Mouse (Mus musculus) MEL (cell line): ENCODE results near the gene Esyt2. TPM values are rescaled to one million over a fixed set of nuclear protein-coding genes. Genes with fewer than 3 reads are reported as not detected.

Source experiments
- DNase-seq: peaks from one replicate; pipeline ENCODE4 v3.0.0; 2011; ENCODE audit warnings: low read depth, low spot score
- H3K27ac ChIP-seq: 2 replicates; pipeline ENCODE4 v1.5.1; 2012; ENCODE audit warnings: low read depth, mild to moderate bottlenecking, control low read depth, low read length, moderate library complexity; ENCODE audit not compliant: control insufficient read depth
- H3K27me3 ChIP-seq, 2 experiments: fragments of 150-350 bp in 1 of 2; sonication (generic) in 1 of 2; 2 replicates each; pipeline ENCODE4 v1.6.1; 2012; ENCODE audit warnings: low read length in 2 of 2, mild to moderate bottlenecking in 2 of 2, improper control_type of control experiment in 1 of 2, moderate library complexity in 1 of 2; ENCODE audit not compliant: insufficient read depth in 2 of 2, control insufficient read depth in 1 of 2
- H3K36me3 ChIP-seq, 2 experiments: 2 replicates each; pipeline ENCODE4 v1.6.1; 2012 to 2014; ENCODE audit warnings: low read length in 2 of 2, improper control_type of control experiment in 1 of 2, inconsistent platforms in 1 of 2, mild to moderate bottlenecking in 1 of 2; ENCODE audit not compliant: insufficient read depth in 2 of 2, control insufficient read depth in 1 of 2
- H3K4me1 ChIP-seq, 2 experiments: fragments of 150-350 bp in 1 of 2; sonication (generic) in 1 of 2; 2 replicates each; pipeline ENCODE4 v1.6.1; 2012; ENCODE audit warnings: low read length in 2 of 2, improper control_type of control experiment in 1 of 2, mild to moderate bottlenecking in 1 of 2; ENCODE audit not compliant: insufficient read depth in 2 of 2, control insufficient read depth in 1 of 2
- H3K4me3 ChIP-seq, 2 experiments: fragments of 150-350 bp in 1 of 2; sonication (generic) in 1 of 2; 2 replicates each; pipeline ENCODE4 v1.5.1; 2012; ENCODE audit warnings: low read depth in 2 of 2, low read length in 2 of 2, mild to moderate bottlenecking in 2 of 2, moderate library complexity in 2 of 2, control low read depth in 1 of 2, improper control_type of control experiment in 1 of 2; ENCODE audit not compliant: control insufficient read depth in 1 of 2, insufficient read depth in 1 of 2
- H3K79me2 ChIP-seq: 2 replicates; pipeline ENCODE4 v1.6.1; 2012; ENCODE audit warnings: mild to moderate bottlenecking, low read length, moderate library complexity; ENCODE audit not compliant: control insufficient read depth, poor library complexity, insufficient read depth
- H3K9ac ChIP-seq: 2 replicates; pipeline ENCODE4 v1.6.1; 2012; ENCODE audit warnings: low read depth, mild to moderate bottlenecking, control low read depth, low read length, moderate library complexity; ENCODE audit not compliant: control insufficient read depth, poor library complexity, severe bottlenecking
- H3K9me3 ChIP-seq: fragments of 150-350 bp; sonication (generic); replicated peaks from 2 replicates; pipeline ENCODE4 v1.6.1; 2012; ENCODE audit warnings: mild to moderate bottlenecking, low read length, improper control_type of control experiment, moderate library complexity; ENCODE audit not compliant: insufficient read depth
- CHD1 ChIP-seq: IDR thresholded peaks from 2 replicates; pipeline ENCODE4 v1.6.1; 2012; ENCODE audit warnings: low read depth, mild to moderate bottlenecking, inconsistent platforms, low read length, improper control_type of control experiment
- CHD2 ChIP-seq: IDR thresholded peaks from 2 replicates; pipeline ENCODE4 v1.6.1; 2011; ENCODE audit warnings: low read length, improper control_type of control experiment
- CTCF ChIP-seq, 3 experiments: IDR thresholded peaks in 2 of 3; conservative IDR thresholded peaks in 1 of 3; 2 replicates each; pipeline ENCODE4 v1.5.1; 2011 to 2012; ENCODE audit warnings: low read length in 3 of 3, low read depth in 2 of 3, mild to moderate bottlenecking in 2 of 3, improper control_type of control experiment in 1 of 3, inconsistent platforms in 1 of 3, mixed read lengths in 1 of 3, moderate library complexity in 1 of 3; ENCODE audit not compliant: control insufficient read depth in 1 of 3, insufficient read depth in 1 of 3, poor library complexity in 1 of 3, severe bottlenecking in 1 of 3
- E2F4 ChIP-seq: IDR thresholded peaks from 2 replicates; pipeline ENCODE4 v1.6.1; 2011; ENCODE audit warnings: low read depth, low read length, improper control_type of control experiment, borderline replicate concordance
- GATA1 ChIP-seq: IDR thresholded peaks from 2 replicates; pipeline ENCODE4 v1.6.1; 2011; ENCODE audit warnings: low read depth, low read length, improper control_type of control experiment
- MAFK ChIP-seq: IDR thresholded peaks from 2 replicates; pipeline ENCODE4 v1.6.1; 2011; ENCODE audit warnings: low read depth, mild to moderate bottlenecking, low read length, improper control_type of control experiment, borderline replicate concordance
- MAZ ChIP-seq: IDR thresholded peaks from 2 replicates; pipeline ENCODE4 v1.6.1; 2012; ENCODE audit warnings: low read depth, mild to moderate bottlenecking, inconsistent platforms, low read length, improper control_type of control experiment
- MEF2A ChIP-seq: IDR thresholded peaks from 2 replicates; pipeline ENCODE4 v1.6.1; 2014; ENCODE audit warnings: low read depth, mild to moderate bottlenecking, inconsistent platforms, low read length, improper control_type of control experiment; ENCODE audit not compliant: poor library complexity, insufficient replicate concordance, severe bottlenecking; ENCODE audit errors: extremely low read depth
- NELFE ChIP-seq: IDR thresholded peaks from 2 replicates; pipeline ENCODE4 v1.6.1; 2011; ENCODE audit warnings: low read depth, low read length, improper control_type of control experiment
- POLR2A ChIP-seq, 2 experiments: IDR thresholded peaks; 2 replicates each; pipeline ENCODE4 v1.6.1; 2011 to 2012; ENCODE audit warnings: low read length in 2 of 2, mild to moderate bottlenecking in 2 of 2, control low read depth in 1 of 2, improper control_type of control experiment in 1 of 2, low read depth in 1 of 2, moderate library complexity in 1 of 2; ENCODE audit not compliant: control insufficient read depth in 1 of 2, insufficient read depth in 1 of 2, poor library complexity in 1 of 2
- POLR2AphosphoS2 ChIP-seq: IDR thresholded peaks from 2 replicates; pipeline ENCODE4 v1.6.1; 2011; ENCODE audit warnings: low read length, improper control_type of control experiment
- RAD21 ChIP-seq: IDR thresholded peaks from 2 replicates; pipeline ENCODE4 v1.6.1; 2011; ENCODE audit warnings: mild to moderate bottlenecking, low read depth, low read length, improper control_type of control experiment
- RCOR1 ChIP-seq: IDR thresholded peaks from 2 replicates; pipeline ENCODE4 v1.6.1; 2012; ENCODE audit warnings: low read depth, mild to moderate bottlenecking, inconsistent platforms, low read length, improper control_type of control experiment
- SIN3A ChIP-seq: IDR thresholded peaks from 2 replicates; pipeline ENCODE4 v1.6.1; 2012; ENCODE audit warnings: low read length, improper control_type of control experiment, inconsistent platforms
- TBP ChIP-seq: IDR thresholded peaks from 2 replicates; pipeline ENCODE4 v1.8.0; 2011; ENCODE audit warnings: low read depth, low read length, improper control_type of control experiment
- TCF12 ChIP-seq: IDR thresholded peaks from 2 replicates; pipeline ENCODE4 v1.6.1; 2014; ENCODE audit warnings: low read depth, mild to moderate bottlenecking, inconsistent platforms, low read length, improper control_type of control experiment, moderate library complexity
- UBTF ChIP-seq: IDR thresholded peaks from 2 replicates; pipeline ENCODE4 v1.6.1; 2012; ENCODE audit warnings: low read depth, mild to moderate bottlenecking, inconsistent platforms, low read length, improper control_type of control experiment, moderate library complexity, borderline replicate concordance; ENCODE audit not compliant: insufficient read depth
- USF1 ChIP-seq: IDR thresholded peaks from 2 replicates; pipeline ENCODE4 v1.6.1; 2014; ENCODE audit warnings: low read depth, mild to moderate bottlenecking, inconsistent platforms, low read length, improper control_type of control experiment, moderate library complexity
- USF2 ChIP-seq, 2 experiments: IDR thresholded peaks; 2 replicates each; pipeline ENCODE4 v1.6.1; 2011 to 2012; ENCODE audit warnings: improper control_type of control experiment in 2 of 2, low read length in 2 of 2, borderline replicate concordance in 1 of 2, inconsistent platforms in 1 of 2, low read depth in 1 of 2, mild to moderate bottlenecking in 1 of 2; ENCODE audit not compliant: insufficient read depth in 1 of 2
- ZKSCAN1 ChIP-seq: IDR thresholded peaks from 2 replicates; pipeline ENCODE4 v1.6.1; 2012; ENCODE audit warnings: low read depth, mild to moderate bottlenecking, inconsistent platforms, low read length, improper control_type of control experiment, moderate library complexity
- ZMIZ1 ChIP-seq: IDR thresholded peaks from 2 replicates; pipeline ENCODE4 v1.6.1; 2012; ENCODE audit warnings: low read depth, mild to moderate bottlenecking, inconsistent platforms, low read length, improper control_type of control experiment, moderate library complexity
- polyA plus RNA-seq, 2 experiments: library from polyadenylated mRNA; stranded (reverse) in 1 of 2; unstranded in 1 of 2; fragments of >175 nt in 1 of 2; fragments of >200 nt in 1 of 2; gene quantifications; 2 replicates each; pipeline versions ENCODE4 v1.2.1 to v1.2.4; 2012; ENCODE audit warnings: low replicate concordance in 2 of 2, low read depth in 1 of 2; ENCODE audit not compliant: insufficient read length in 2 of 2, insufficient read depth in 1 of 2, missing spikeins in 1 of 2
- total RNA-seq: library from RNA; depleted of rRNA; stranded (reverse); fragments of 300-350 nt; gene quantifications from 2 replicates; pipeline ENCODE4 v1.2.3, GENCODE M21; 2012

The Esyt2 gene
- total and polyA plus RNA-seq, 3 experiments: 45.3 to 77.7 (median 47.5) TPM

GRCm38 (mm10) chr12:116317818-116318217 is 36.8 kb downstream of the Esyt2 start:
- Histone ChIP-seq H3K27ac (no peak overlapping the region), H3K4me1 (peaks cover 15 to 19% of the 10 kb centered on the region in 2 experiments), H3K9me3 (no peaks in the 10 kb centered on the region), H3K9ac (no peak overlapping the region), H3K79me2 (peaks cover 26% of the 10 kb centered on the region), H3K36me3 (peaks cover 31 to 42% of the 10 kb centered on the region in 2 experiments), H3K4me3 (no peak overlapping the region), H3K27me3 (no peaks in the 10 kb centered on the region)
- DNase-seq: no peak
- no peak for TF ChIP-seq E2F4
- TF ChIP-seq USF1: no peak
- no peak for TF ChIP-seq RCOR1
- TF ChIP-seq CTCF (IDR thresholded peaks at IDR 0.05 in 2 of 3, conservative IDR thresholded peaks at IDR 0.05 in 1 of 3; ENCODE audit: control insufficient read depth in 1 of 3, insufficient read depth in 1 of 3, low read depth in 2 of 3, low read length in 3 of 3, poor library complexity in 1 of 3, severe bottlenecking in 1 of 3): no peak
- TF ChIP-seq MAFK: no peak
- TF ChIP-seq RAD21: no peak
- TF ChIP-seq POLR2AphosphoS2: no peak
- no peak for TF ChIP-seq MEF2A
- no peak for TF ChIP-seq TBP
- TF ChIP-seq USF2 (IDR thresholded peaks at IDR 0.05; ENCODE audit: borderline replicate concordance in 1 of 2, insufficient read depth in 1 of 2, low read depth in 1 of 2, low read length in 2 of 2): no peak
- no peak for TF ChIP-seq TCF12
- no peak for TF ChIP-seq ZKSCAN1
- no peak for TF ChIP-seq NELFE
- no peak for TF ChIP-seq MAZ
- no peak for TF ChIP-seq ZMIZ1
- TF ChIP-seq GATA1: no peak
- no peak for TF ChIP-seq CHD2
- TF ChIP-seq UBTF: no peak

DNA sequence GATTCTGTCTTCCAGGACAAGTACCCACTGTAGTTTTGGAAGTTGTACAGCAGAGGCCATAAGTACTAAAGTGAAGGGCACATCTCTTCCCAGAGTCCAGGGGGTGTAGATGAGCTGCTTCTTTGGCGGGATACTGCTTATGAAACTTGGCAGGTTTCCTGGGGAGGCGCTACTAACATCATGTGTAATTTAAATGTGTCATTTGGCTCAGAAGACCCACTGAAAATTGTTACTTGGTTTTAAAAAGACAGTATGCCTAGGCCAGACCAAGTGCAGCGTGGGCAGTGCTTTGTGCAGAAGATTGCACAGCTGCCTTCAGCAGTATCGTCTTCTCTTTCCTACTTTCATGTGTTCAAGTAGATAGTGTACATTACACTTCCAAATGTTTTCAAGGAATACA is 44.5 kb downstream of the Esyt2 start:
- Histone ChIP-seq H3K36me3 (peaks cover 0 to 75% of the 10 kb centered on the region in 2 experiments; a peak in 2 of 4 replicates), H3K27me3 (no peaks in the 10 kb centered on the region), H3K4me1 (no peaks in the 10 kb centered on the region), H3K9me3 (no peaks in the 10 kb centered on the region), H3K9ac (no peak overlapping the region), H3K79me2 (no peaks in the 10 kb centered on the region), H3K4me3 (no peak overlapping the region)
- no peak for DNase-seq
- TF ChIP-seq MAFK (no peak), CTCF (IDR thresholded peaks at IDR 0.05 in 2 of 3, conservative IDR thresholded peaks at IDR 0.05 in 1 of 3; ENCODE audit: control insufficient read depth in 1 of 3, insufficient read depth in 1 of 3, low read depth in 2 of 3, low read length in 3 of 3, poor library complexity in 1 of 3, severe bottlenecking in 1 of 3) (no peak), POLR2A (IDR thresholded peaks at IDR 0.05; ENCODE audit: control insufficient read depth in 1 of 2, insufficient read depth in 1 of 2, low read depth in 1 of 2, low read length in 2 of 2, poor library complexity in 1 of 2) (no peak), ZKSCAN1 (no peak), CHD1 (no peak), SIN3A (no peak), USF1 (no peak)
- TF ChIP-seq, all 39 proteins: peak for 0
- no peak overlapping the region for H3K27ac ChIP-seq
